In the genomic region with DNA sequence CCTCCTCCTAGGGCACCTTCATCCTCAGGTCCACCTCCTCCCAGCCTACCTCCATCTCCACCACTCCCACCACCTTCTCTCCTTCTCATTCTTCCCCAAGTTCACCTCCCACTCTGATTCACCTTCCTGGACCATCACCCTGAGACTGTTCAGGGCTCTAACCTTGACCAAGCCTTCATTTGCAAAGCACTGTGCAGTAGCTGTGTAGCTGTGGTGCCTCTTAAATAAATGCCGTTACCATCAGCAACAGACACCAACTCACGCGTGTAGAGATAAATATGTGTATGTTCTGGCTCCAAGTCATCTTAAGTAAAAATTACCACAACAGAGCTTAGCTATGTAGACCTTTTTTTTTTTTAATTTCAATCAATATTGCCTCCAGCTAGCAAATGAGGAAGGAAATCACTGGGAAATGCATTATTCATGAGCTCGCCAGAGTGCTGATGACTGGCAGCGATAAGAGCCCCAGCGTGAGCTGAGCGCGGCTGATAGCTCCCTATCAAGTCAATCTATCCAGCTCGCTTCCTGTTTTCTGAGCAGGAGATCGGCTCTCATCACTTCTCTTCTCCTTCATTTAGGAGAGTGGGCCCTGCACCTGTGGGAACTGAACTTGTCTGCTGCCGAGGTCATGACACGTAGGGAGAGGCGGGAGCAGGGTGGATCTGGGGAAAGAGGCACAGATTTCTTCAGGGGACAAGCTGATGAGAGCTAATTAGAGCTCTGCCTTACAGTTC, we compare ENCODE assay signal across 8 mouse cellular contexts.
DNase-seq lines count a peak whose midpoint lies in the region; ATAC-seq lines count a peak whose summit lies in the region.

No protein-coding gene starts in this region.

- H3K36me3 ChIP-seq in forebrain, embryonic 12.5 days (replicated peaks): no peaks in the 10 kb centered on the region
- H3K36me3 ChIP-seq in stomach, embryonic 16.5 days (ENCODE audit: control insufficient read depth, insufficient read depth, low read length): no peaks in the 10 kb centered on the region

- H3K4me3 ChIP-seq in forebrain, embryonic 12.5 days (replicated peaks): peak overlapping the region; percentile 25; the same call in 1 of the 2 replicates
- H3K4me3 ChIP-seq in stomach, embryonic 16.5 days (replicated peaks; ENCODE audit: low read length): 0 out of 2 replicates have a peak overlapping the region, but pooled peaks have one; percentile 5

- WGBS in forebrain, embryonic 12.5 days: 11% methylated on average over 13 of the region's 13 CpGs
- WGBS in stomach, embryonic 16.5 days: 27% methylated on average over 13 of the region's 13 CpGs

- H3K27me3 ChIP-seq in forebrain, embryonic 12.5 days: peaks cover 23% of the 10 kb centered on the region
- H3K27me3 ChIP-seq in stomach, embryonic 16.5 days (ENCODE audit: control insufficient read depth, insufficient read depth, low read length): peaks cover 6% of the 10 kb centered on the region; the same call in 1 of the 2 replicates

- no peak overlapping the region for H3K9ac ChIP-seq in forebrain, embryonic 12.5 days
- H3K9ac ChIP-seq in stomach, embryonic 16.5 days (ENCODE audit: low read length): no peak overlapping the region

- H3K9me3 ChIP-seq in forebrain, embryonic 12.5 days: no peaks in the 10 kb centered on the region
- H3K9me3 ChIP-seq in stomach, embryonic 16.5 days (replicated peaks; ENCODE audit: control insufficient read depth, low read length): no peaks in the 10 kb centered on the region

- DNase-seq in urinary bladder, adult 18-20 months (ENCODE audit: low spot score in 2 of 2): peak; percentile 9 to 19
- no peak for DNase-seq in urinary bladder, adult 2 months (ENCODE audit: low spot score)
- peak; percentile 22 for DNase-seq in kidney, postnatal 10 days
- no peak for DNase-seq in right cerebral cortex, postnatal 36 days (ENCODE audit: low spot score in 2 of 2)
- no peak for DNase-seq in lung, adult 18-20 months
- no peak for DNase-seq in gastrocnemius, postnatal 10 days

- peaks cover 26% of the 10 kb centered on the region for H3K4me1 ChIP-seq in forebrain, embryonic 12.5 days
- peaks cover 13% of the 10 kb centered on the region for H3K4me1 ChIP-seq in stomach, embryonic 16.5 days (ENCODE audit: control insufficient read depth, insufficient read depth, low read length)

- H3K27ac ChIP-seq in forebrain, embryonic 12.5 days: peak overlapping the region; percentile 59; the same call in 1 of the 2 replicates
- H3K27ac ChIP-seq in stomach, embryonic 16.5 days (ENCODE audit: low read length): no peak overlapping the region

- peak overlapping the region; percentile 56 for H3K4me2 ChIP-seq in forebrain, embryonic 12.5 days
- H3K4me2 ChIP-seq in stomach, embryonic 16.5 days (ENCODE audit: low read depth, low read length): no peak overlapping the region

- peak; percentile 75 for ATAC-seq in forebrain, embryonic 12.5 days (ENCODE audit: low FRiP score)
- ATAC-seq in stomach, embryonic 16.5 days (ENCODE audit: insufficient read depth, low FRiP score): no peak

Comparison
In these comparisons a context has a peak if more than half of its experiments do, and no peak if none do; other contexts are left out.
1. DNase-seq: peak in urinary bladder, adult 18-20 months (2 of 2) and kidney, postnatal 10 days (single experiment); none in urinary bladder, adult 2 months (single experiment), right cerebral cortex, postnatal 36 days (0 of 2), lung, adult 18-20 months (0 of 2) and gastrocnemius, postnatal 10 days (single experiment).